15 mouse cellular contexts compared by ENCODE assay signal in genomic region chr6:89940926-89941325, GRCm38 (mm10). TPM values are rescaled to one million over a fixed set of nuclear protein-coding genes. Genes with fewer than 3 reads are reported as not detected.
"Had no signal": no experiment of that assay in that cellular context is flagged by ENCODE, and none has a peak within 500 bp of the region (broad histone marks: within the 10 kb centered on the region; RNA-seq: fewer than 3 reads in every experiment).

No protein-coding gene starts in this region.

- DNase-seq: liver, postnatal 0 days; lung, adult 2 months; lung, postnatal 14 days; lung, postnatal 36 days; retina, postnatal 1 day; right cerebral cortex, adult 18-20 months; right cerebral cortex, postnatal 25 days; right cerebral cortex, postnatal 4 days; spleen, adult 18-20 months; thymus, adult 18-20 months; thymus, postnatal 14 days; thymus, postnatal 36 days had no signal

RNA-seq across cellular contexts. Expression of gene Vmn1r45, which starts 0.5 kb away (rescaled TPM):
- total RNA-seq: megakaryocyte progenitor cell, adult 5-6 weeks; midbrain, postnatal 0 days; monocyte, adult 5-6 weeks had no signal

RNA-seq across cellular contexts. Expression of gene Vmn1r46, which starts 28.2 kb away (rescaled TPM):
- total RNA-seq: megakaryocyte progenitor cell, adult 5-6 weeks; midbrain, postnatal 0 days; monocyte, adult 5-6 weeks had no signal

RNA-seq across cellular contexts. Expression of gene Vmn1r44, which starts 57.5 kb away (rescaled TPM):
- total RNA-seq: megakaryocyte progenitor cell, adult 5-6 weeks; midbrain, postnatal 0 days; monocyte, adult 5-6 weeks had no signal
